Mouse (Mus musculus): Measurements from ENCODE around the gene Ugt1a9.
"Not testable (repeated sequence)": the region's sequence is repeated elsewhere in the genome, so short reads cannot be mapped to it uniquely, and the experiment has no call there.

DNA sequence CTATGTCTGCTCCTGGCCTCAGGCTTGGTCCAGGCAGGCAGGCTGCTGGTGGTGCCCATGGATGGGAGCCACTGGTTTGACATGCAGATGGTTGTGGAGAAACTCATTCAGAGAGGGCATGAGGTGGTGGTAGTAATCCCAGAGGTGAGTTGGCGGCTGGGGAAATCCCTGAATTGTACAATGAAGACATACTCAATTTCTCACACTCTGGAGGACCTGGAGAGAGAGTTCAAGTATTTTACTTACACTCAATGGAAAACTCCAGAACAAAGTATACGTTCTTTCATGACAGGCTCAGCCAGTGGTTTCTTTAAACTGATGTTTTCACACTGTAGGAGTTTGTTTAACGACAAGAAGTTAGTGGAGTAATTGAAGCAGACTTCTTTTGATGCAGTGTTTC lies 45.4 kb upstream of the Ugt1a9 start:
- TF ChIP-seq CTCF (IDR thresholded peaks at IDR 0.05; ENCODE audit: control insufficient read depth, insufficient read depth, low read length); POLR2A (IDR thresholded peaks at IDR 0.05; ENCODE audit: borderline replicate concordance, control insufficient read depth, low read depth, low read length): not testable (repeated sequence)
